8 mouse cellular contexts compared by ENCODE assay signal in the genomic region with DNA sequence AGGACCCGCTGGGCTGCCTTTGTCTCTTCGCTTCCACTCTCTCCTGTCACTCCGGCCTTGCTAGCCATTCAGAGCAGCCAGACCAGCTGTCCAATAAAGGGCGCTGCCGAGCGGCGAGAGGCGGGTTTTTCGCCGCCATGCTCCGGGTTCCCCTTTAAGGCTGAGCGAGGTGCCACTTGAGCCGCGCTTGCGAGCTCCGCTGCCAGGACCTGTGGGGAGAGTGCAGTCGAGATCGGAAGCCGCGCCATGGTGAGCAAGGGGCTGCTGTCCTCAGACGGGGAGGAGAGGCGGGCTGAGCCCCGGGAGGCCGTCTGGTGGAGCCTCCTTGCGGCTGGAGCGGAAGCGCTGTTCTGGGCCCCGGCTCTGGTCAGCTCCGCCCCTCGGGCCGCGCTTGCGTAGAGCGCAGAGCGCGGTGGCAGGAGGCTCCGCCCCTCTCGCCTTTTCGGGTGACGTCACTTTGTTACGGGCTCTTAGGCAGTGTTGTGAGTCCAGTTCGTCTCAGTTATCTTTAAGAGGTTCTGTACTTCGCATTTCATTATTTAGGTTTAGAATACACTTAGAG. TPM values are rescaled to one million over a fixed set of nuclear protein-coding genes. Genes with fewer than 3 reads are reported as not detected.
DNase-seq lines count a peak whose midpoint lies in the region; ATAC-seq lines count a peak whose summit lies in the region.

TSS of gene Zfp619 (plus strand) at position 151 of the 562 bp plus-strand sequence.

- H3K9ac ChIP-seq in lung, embryonic 16.5 days (ENCODE audit: low read length) = peak within 1 kb of the TSS; percentile 95

- WGBS in lung, embryonic 16.5 days = under 1% methylated on average over 43 of the region's 43 CpGs

- ATAC-seq in hematopoietic stem cell, adult 5-6 weeks (replicated peaks in 1 of 2; ENCODE audit: insufficient read depth in 1 of 2, low FRiP score in 2 of 2, low TSS enrichment in 1 of 2, low read depth in 1 of 2, poor library complexity in 2 of 2, severe bottlenecking in 2 of 2) = peak; percentile 98 to 99
- ATAC-seq in lung, embryonic 16.5 days (ENCODE audit: low read depth) = peak; percentile 98

- no peaks in the 10 kb centered on the region; the same call in 1 of the 2 replicates for H3K4me1 ChIP-seq in lung, embryonic 16.5 days (replicated peaks; ENCODE audit: control insufficient read depth, insufficient read depth, low read length)

- H3K4me3 ChIP-seq in lung, embryonic 16.5 days (ENCODE audit: low read length) = peak within 1 kb of the TSS; percentile 78

- H3K27ac ChIP-seq in lung, embryonic 16.5 days (ENCODE audit: low read length) = peak within 1 kb of the TSS; percentile 99

- H3K9me3 ChIP-seq in lung, embryonic 16.5 days (ENCODE audit: control insufficient read depth, low read length) = no peaks in the 10 kb centered on the region; the same call in 1 of the 2 replicates

- peak; percentile 78 for DNase-seq in MEL-GATA-1-ER (ENCODE audit: extremely low read depth, low read depth)
- DNase-seq in cerebellum, adult 8-10 months = peak; percentile 95
- DNase-seq in forelimb bud, embryonic 11.5 days (ENCODE audit: low read depth, low spot score) = peak; percentile 95
- DNase-seq in layer of hippocampus, adult 9-10 months (ENCODE audit: low spot score) = peak; percentile 93
- peak; percentile 88 for DNase-seq in ovary, postnatal 10 days (ENCODE audit: low spot score)
- peak; percentile 87 to 90 for DNase-seq in thymus, postnatal 10 days (ENCODE audit: low spot score in 2 of 2)

- peak within 1 kb of the TSS; percentile 76 for H3K4me2 ChIP-seq in lung, embryonic 16.5 days (ENCODE audit: low read depth, low read length)

- no peaks in the 10 kb centered on the region for H3K27me3 ChIP-seq in lung, embryonic 16.5 days (ENCODE audit: control insufficient read depth, insufficient read depth, low read depth, low read length)

- no peaks in the 10 kb centered on the region for H3K36me3 ChIP-seq in lung, embryonic 16.5 days (ENCODE audit: control insufficient read depth, insufficient read depth, low read length)

RNA-seq across cellular contexts. Expression of gene Zfp619, which starts in this region (rescaled TPM):
- total RNA-seq in hematopoietic stem cell, adult 5-6 weeks (2017) = 4.8 and 4.9 TPM in 2 replicates
- 2.0 TPM in 2 replicates for polyA plus RNA-seq in lung, embryonic 16.5 days (2015; fragmentation: Nextera tagmentation; extraction: Ambion mirVana)

Comparison
In these comparisons a context has a peak if more than half of its experiments do, and no peak if none do; other contexts are left out.
1. Peak in every context shown above with its lines: DNase-seq, ATAC-seq, H3K4me3 ChIP-seq and H3K27ac ChIP-seq.